Mouse (Mus musculus): ENCODE measurements at regions not wholly inside any gene's neighbourhood (a gene's known extent, or its start where the extent isn't known, plus 50 kb on each side); places are given as distances from the start of the nearest gene placed in this dataset.
"Not testable (repeated sequence)": the region's sequence is repeated elsewhere in the genome, so short reads cannot be mapped to it uniquely, and the experiment has no call there.

DNA sequence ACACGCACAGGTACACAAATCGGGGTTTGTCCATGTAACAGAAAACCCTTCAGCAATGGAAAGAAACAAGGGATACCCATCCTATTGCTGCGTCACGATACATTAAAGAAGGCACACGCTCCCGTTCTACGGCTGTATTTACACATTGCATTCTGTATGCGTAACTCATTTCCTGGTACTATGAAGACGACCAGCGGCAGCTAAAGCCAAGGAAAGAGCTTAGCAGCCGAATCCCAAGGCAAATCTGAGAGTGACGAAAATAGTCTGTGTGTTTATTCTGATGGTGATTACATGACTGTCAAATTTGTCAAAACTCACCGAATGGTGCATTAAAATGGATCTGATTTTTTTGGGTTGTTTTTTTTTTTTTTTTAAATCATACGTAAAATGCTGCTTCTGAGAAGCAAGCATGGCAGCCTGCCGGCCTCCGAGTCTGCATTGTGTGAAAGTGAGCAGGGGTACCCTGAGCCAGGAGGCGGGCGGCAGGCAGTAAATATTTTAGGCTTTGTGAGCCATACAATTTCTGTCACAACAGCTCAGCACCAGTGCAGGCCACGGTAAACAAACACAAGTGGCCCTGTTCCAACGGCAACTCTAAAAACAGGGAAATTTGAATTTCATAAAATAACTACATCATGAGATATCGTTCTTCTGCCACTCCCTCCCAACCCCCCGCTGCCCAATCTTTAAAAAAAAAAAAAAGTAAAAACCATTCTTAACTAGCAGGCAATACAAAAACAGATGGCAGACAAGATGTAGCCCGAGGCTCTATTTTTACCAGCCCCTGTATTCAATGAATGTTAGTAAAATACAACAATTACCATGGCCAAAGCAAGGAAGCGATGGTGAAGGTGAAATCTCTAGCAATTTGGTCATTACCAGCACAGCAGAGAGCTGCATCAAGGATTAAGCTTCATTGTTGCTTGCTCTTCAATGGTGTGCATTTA is 164.2 kb upstream of the Kit start:
- no peak for DNase-seq

DNA sequence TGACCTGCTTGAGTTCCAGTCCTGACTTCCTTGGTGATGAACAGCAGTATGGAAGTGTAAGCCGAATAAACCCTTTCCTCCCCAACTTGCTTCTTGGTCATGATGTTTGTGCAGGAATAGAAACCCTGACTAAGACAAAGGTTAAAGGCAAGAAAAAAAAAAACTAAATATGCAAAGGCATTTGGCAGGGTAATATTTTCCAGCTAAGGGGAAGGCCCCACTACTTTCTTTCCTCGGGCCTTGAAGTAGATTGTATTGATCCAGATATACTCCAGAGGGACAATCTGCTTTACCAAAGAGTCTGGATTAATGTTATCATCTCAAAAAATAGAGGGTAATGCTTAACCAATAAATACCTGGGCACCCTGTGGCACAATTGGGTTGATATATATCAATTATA is 155.4 kb upstream of the Kit start:
- DNase-seq, result not testable (repeated sequence)

DNA sequence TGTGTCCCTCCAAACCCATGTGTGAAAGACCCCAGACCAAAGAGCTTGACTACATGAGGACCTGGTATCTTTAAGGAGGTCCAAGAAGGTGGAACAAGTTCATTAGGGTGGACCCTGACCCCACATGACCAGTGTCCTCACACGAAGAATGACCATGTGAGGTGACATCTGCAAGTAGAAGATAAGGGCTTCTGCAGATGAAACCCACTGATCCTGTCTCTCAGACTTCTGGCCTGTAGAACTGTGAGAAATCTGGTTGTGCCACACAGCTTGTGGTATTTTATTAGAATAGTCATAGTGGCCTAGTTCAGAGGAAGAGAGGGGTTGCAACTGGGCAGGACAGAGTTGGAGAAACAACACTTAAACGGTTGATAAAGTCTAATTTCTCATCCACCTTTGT is 141.8 kb upstream of the Kit start:
- DNase-seq, result no peak

DNA sequence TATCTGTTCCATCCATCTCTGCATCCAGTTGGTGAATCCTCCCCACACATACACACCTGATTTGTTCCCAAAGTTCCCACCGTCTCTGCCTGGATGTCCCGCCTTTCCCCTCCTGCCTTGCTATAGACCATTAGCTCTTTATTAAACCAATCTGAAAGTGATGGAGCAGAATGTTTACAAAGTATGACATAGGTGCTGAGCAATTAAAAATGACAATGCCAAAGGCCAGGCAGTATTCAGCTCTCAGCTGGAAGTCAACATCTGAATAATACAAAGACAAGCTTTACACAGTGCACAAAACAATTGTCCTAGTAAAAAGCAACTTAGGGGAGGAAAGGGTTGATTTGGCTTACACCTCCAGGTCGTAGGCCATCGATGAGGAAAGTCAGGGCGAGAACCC is 136.8 kb upstream of the Kit start:
- DNase-seq, result no peak

DNA sequence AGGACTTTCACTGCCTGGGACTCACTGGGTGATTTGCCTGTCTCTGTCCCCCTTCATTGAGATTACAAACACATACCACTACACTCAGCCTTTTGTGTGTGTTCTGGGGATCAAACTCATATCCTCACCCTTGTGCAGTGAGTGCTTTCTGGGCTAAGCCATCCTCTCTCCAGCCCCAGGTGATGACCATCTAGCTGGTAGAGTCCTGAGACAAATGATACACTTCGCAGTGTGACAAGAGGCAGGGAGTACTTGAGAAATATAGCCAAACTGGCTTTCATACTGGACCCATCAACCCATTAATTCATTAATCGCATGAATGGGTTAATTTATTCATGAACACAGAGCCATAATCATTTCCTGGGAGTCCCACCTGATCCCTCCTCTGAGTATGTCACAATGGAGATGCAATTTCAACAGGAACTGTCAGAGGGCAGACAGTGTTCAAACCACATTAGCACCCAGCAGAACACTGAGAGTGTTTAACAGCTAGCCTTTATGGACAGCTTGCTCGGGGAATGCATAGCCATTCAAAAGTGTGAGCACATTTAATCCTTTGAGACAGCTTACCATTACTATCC is 130.6 kb upstream of the Kit start:
- DNase-seq, result no peak

DNA sequence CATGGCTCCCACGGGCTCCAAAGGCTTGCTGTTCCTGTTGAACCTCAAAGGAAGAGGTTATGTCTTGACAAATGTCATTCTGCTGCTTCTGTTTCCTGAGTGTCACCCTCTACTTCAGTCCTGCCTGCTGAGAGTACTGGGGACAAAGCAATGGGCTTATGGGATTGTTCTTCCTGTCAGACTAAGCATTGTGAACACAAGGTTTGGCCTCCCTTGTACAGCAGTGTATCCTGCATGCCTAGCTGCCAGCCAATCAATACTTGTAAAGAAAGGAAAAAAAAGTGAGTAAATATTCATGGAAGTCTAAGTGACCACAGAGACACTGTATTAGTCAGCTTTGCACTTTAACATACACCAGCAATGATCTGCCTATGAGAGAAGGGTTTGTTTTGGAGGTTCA is 128.3 kb upstream of the Kit start:
- DNase-seq, result no peak

DNA sequence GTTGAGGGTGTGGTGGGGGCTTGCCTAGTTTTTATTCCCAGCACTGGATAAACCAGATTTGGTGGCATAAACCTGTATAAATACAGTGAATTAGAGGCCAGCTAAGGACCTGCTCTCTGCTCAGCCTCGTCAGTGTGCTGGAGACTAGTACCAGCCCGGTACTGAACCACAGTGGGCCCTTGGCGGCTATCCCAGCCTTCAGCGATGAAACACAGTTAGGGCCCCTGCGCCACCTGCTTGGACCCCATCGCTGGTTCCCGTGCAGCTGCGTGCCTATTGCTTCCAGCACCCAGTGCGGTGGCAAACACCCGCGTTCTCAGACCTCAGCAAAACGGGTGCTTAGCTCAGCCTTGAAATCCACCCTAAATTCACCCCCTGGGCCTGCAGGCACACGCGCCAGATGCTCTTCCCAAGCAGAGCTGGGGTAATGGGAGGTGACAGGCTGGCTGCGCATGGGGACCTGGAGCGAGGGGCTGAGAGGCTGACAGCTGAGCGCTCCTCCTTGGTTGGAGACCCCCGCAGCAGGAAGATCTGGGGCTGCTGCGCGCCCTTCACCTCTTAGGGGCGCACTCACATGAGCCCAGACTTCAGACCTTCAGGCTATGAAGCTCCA is 124.7 kb upstream of the Kit start:
- DNase-seq, result peak; percentile 82

DNA sequence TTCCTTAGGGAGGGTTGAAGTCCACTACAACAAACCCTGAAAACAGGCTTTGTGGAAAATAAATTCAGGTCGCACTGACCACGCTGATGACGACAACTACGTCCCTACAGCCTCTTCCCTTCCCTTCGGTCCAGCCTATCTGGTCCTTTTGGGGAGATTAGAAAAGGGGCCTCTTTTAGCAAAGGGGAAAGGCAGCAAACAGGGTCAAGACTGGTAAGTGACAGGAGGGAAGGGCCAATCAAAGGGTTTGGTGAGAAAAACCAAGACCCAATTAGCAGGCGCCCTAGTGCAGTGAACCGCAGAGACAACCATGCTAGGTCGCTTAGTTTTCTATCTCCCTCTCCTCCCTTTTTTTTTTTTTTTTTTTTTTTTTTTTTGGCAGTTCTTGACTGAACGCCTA is 124.2 kb upstream of the Kit start:
- peak; percentile 73 for DNase-seq

DNA sequence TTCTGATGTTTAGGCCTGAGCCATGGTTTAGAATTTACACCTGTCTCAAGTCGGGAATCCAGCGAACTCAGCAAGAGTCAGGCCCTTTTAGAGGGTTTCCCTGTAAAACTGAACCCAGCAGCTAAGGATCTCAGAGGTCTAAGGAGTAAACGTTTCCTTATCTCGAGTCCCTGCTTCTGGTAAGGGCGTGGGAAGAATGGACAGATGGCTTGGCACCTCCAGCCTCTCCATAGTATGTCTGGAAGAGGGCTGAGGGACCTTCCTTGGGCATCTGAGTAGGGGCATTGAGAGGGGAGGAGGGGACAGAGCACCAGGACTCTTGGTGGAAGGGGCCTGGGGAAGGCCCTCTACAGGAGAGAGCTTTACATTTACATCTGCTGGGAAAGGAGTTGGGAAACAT is 123.6 kb upstream of the Kit start:
- no peak for DNase-seq

DNA sequence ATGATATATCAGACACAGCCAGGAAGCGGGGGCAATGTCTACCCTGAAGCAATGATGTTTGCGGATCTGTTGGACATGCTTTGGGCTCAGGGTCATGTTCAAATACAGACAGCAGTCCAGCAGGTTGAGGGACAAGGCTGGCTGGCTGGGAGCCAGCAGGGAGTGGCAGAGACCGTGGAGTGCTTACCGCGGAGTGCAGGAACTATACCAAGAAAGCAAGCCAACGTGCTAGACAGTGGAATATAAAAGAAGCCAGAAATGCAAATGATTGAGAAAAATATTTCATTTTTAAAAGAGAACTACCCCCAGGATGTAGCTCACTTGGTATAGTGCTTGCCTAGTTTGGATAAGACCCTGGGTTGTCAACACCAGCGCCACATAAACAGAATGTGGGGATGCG is 123.0 kb upstream of the Kit start:
- peak; percentile 33 for DNase-seq

DNA sequence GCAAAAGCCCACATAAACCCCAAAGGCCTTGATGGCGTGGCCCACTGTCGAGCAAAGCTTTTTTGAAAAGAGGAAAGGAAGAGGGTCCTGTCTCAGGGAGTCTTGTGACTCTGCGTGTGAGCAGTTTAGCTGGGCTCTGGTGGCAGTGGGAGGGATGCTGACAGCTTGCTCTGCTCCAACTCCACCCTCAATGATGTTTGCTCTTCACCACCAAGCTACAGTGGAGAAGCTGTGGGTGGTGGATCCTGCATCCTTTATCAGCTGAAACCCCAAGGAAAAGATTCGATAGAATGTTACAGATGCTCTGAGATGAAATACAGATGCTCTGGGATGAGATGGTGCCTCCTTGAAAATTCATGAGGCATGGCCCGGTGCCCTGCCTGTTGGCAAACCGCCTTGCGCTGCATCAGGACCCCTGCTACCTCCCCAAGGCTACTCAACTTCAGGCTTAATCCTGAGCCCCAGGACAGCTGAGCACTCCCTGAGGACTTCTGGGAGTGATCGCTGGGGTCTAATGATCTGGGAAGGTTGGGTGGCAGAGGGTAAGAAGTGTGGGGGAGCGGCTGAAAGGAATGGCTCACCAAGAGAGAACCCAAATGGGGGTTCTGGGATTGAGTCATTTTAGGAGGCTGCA is 120.8 kb upstream of the Kit start:
- no peak for DNase-seq

DNA sequence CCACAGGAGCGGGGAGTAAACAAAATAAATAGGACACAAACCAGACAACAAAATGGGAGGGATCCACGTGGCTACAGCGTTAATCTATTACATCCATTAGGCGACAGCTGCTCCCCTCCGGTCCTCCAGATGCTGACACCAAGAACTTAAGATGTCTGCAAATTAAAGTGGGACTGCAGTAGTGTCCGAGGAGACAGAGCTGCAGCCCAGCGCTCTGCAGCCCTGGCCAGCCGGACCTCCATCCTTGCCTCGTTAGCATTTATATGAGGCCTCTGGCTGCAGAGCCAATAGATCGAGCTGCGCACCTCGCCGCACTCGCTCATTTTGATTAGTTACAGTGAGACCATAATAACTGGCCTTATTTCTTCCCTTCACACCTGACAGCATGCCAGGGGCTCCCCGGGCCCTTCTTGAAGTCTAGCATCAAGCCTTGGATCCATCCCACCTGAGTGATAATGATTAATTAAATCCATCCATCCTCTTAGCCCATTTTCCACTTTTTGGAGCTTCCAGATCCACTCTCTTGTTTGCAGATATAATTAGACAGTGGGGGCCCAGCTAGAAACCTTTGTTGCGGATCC is 119.7 kb upstream of the Kit start:
- no peak for DNase-seq

DNA sequence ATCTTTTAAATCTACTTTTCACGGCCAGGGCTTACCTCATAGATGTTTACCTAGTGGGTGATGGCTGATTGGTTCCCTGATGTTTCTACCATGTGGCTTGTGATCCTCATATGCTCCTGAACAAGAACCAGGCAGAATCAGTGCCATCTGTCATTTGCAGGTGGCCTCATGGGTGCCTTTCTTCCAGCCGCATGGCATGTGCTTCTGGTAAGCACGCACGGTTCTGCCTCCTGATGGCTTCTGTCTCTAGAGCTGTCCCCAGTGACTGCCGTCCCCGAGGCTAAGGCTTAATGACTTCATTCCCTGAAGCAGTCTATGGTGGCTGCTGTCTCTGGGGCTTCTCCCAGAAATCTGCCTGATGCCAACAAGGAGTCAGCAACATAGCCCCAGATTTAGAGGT is 117.3 kb upstream of the Kit start:
- DNase-seq, result no peak

DNA sequence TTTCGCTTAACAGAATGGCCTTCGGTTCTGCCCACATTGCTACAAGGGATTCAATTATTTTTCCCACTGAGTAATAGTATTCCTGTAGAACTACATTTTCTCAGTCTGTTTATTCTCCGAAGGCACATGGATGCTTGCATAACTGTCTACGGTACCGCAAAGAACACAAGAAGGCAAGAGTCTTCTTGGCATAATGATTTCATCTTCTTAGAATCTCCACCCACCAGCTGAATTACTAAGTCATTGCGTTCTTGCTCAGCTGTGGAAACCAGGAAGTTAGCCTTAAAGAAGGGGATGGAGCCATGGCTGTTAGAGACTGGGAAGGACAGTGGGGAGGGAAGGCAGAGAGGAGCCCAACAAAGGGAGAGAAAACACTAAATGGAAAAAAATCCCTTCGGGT is 116.4 kb upstream of the Kit start:
- no peak for DNase-seq

DNA sequence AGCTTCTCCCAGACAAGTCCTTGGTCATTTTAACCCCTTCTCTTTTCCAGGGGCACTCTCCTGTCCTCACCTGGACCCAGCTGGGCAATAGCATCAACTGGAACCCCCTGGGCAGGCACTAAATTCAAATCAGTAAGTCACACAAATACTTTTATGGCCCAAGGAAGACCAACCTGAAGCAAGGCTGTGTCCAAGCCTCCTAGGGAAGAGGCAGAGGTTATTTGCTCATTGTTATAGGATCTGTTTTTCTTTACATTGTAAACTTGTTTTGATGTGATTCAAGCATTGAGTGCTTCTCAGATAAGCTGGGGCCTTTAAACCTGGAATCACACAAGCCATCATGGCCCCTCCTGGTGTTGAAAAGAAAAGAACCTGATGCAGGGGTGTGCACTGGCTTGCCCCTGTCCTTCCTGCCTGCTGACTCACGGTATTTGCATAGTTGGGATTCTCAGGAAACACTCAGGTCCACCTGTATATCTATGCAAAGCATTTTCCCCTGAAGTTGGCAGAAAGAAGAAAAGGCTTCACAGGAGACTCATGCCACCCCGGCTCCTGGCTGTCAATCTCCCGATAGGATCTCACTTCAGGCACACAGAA is 114.9 kb upstream of the Kit start:
- DNase-seq, result no peak

DNA sequence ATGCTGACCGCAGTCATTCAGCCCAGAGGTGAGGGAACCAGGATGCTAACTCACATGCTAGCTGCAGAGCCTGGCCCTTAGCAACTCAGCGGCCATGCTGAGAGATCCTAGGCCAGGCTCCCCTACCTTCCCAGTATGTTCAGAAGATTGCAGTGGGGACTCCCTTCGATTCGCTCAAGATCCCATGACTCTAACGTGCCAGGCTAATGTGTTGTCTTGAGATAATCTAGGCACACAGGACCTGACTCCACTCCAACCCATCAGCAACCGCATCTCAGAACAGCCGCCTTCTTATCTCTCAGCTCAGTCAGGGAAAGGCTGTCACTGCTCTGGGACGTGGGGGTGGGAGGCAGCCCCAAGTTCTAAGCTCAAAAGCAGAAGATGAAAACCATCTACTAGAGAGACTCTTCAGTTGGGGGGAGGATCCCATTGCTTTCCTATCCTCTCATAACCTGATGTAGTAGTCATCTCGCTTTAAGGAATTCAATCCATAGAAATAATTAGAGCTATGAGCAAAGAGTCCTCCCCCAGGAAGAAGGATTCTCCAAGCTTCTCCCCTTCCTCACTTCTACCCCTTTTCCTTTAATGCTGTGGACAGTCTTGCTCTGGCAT is 114.2 kb upstream of the Kit start:
- no peak for DNase-seq

DNA sequence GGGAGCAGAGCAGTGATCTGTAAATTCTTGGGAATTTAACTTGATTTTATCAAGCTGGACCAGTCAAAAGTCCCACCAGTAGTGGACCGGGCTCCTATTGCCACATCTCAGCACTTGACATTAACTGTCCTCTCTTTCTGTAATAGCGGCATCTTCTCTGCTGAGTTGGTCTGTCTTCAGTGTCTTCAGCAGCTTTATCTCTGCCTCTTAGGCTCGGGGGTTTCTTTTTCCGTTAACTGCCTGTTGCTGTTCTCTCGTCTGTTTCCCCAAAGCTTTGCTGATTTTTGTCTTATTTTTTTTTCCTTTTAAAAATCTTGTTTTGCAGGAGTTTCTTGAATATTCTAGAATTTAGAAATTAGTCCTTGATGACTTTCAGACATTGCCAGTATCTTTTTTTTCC is 113.3 kb upstream of the Kit start:
- DNase-seq, result no peak

DNA sequence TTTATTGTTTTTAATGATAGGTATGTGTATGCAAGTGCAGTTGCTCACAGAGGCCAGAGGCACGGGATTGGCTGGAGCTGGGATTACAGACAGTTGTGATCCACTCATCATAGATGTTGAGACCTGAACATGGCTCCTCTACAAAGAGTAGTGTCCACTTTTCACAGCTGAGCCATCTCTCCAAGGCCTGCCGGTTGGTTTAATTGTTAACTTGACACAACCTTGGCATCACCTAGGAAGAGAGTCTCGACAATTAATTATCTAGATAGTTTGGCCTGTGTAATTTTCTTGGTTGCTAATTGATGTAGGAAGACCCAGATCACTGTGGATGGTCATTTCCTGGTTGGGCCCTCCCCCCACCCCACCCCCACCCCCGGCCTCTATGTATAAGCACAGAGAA is 111.1 kb upstream of the Kit start:
- DNase-seq, result no peak

DNA sequence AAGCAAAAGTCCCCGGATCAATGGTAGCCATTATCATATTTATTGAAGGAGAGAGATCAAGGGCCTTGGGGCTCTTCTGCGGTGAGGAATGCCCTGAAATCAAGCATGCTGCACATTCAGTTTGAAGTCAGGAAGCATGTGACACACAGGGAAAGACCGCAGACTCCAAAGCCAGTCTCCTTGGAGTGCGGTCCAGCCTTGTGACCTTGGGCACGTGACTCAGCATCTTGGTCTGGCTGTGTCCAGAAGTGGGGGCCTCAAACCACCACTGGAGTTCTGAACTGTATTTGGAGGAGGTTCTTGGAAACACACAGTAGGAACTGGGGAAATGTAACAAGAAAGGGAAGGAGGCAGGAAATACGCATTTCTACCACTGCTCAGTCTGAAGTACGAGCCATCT is 109.0 kb upstream of the Kit start:
- no peak for DNase-seq

DNA sequence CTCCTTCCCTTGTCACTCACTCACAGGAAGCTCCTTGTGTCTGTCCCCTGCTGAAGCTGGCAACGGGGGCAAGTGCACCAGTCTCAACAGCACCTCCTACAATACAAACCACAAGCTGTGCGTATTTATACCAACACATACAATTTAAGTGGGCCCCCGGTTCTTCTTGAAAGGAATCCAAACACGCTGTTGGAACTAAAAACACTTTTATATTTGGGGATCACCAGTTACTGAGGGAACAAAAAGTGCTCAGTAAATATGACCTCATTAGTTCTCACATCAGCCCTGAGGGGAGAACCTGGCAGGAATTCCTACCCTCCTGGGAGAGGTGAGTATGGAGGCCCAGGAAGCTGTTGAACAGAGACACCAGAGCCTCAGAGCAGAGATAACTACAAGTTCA is 107.8 kb upstream of the Kit start:
- no peak for DNase-seq

DNA sequence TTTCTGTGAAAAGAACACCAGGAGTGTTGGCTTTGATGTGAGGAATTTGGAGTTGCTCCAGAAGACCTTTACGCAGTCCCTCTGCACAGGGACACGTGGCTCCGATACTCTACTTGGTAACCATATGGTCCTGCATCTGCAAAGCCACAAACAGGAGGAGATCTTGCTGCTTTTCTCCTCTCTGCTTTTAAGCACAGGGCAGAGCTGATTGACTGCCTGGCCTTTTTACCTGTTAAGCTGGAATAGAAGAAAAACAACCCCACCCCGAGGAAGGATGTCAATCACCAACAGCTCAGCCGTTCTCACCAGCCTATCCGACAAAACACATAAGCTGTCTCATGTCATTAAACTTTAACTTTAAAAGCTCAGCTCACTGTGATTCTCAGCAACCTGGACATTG is 106.8 kb upstream of the Kit start:
- no peak for DNase-seq

DNA sequence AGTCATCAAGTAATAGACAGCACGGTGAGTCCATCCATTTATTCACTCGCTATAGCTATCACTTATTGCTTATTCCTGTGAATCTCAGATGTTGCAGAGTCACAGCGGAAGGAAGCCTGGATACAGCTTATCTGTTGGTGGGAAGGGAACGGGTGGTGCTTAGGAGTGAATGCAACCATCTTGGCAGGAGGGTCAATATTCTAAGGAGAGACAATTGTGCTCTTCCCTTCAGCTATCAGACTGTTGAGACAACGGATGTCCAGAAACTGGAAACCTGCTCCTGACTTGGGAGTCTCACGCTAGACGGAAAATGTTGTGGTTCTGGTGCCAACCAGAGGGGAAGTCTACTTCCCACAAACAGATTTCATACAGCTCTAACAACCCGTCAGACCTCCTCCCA is 103.7 kb upstream of the Kit start:
- DNase-seq, result no peak

DNA sequence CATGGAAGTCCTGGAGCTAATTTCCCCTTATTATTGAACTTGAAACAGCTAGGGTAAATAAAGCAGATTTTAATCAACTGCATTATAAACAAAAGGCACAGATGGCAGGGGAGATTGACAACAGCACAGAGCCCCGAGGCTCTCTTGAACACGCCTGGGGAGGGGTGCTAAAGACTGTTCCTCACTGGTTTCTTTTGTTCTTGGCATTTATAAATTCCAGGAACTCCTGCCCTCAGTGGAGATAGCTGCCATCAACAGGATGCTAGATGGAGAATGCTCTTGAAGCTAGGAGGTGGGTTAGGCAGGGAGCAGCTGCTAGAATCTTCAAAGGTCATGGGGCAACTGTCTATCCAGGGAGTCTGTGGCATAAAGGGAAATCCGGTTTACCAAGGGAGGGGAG is 102.2 kb upstream of the Kit start:
- no peak for DNase-seq

Measured in retina, postnatal 1 day (tissue).